Mouse (Mus musculus) adrenal gland, postnatal 4 days (tissue): Measurements from ENCODE around the gene Atp6v1f. TPM values are rescaled to one million over a fixed set of nuclear protein-coding genes. Genes with fewer than 3 reads are reported as not detected.
A peak's percentile ranks its signal among the peaks of the same experiment; 100 is the strongest.

Experiments used
- DNase-seq, 2 experiments: peaks; one replicate each; pipeline ENCODE4 v3.0.0; 2021 to 2022; ENCODE audit warnings: low spot score in 2 of 2, mixed read lengths in 2 of 2
- total RNA-seq, 2 experiments: library from RNA; stranded (reverse); gene quantifications; 2 replicates each; pipeline ENCODE4 v1.2.3; 2021

The Atp6v1f gene
- total RNA-seq, 2 experiments from 2014 or later = 174 to 181 TPM

GRCm38 (mm10) chr6:29450667-29451066 is 16.9 kb upstream of the Atp6v1f start:
- DNase-seq = no peak

- DNase-seq = no peak
These were observed 6.0 kb upstream of the Atp6v1f start for GRCm38 (mm10) chr6:29461502-29461901.

- DNase-seq = no peak
These were observed 4.1 kb upstream of the Atp6v1f start for GRCm38 (mm10) chr6:29463388-29463787.

GRCm38 (mm10) chr6:29468851-29469250 is 1.3 kb downstream of the Atp6v1f start:
- DNase-seq = no peak

GRCm38 (mm10) chr6:29471137-29471536 is 3.6 kb downstream of the Atp6v1f start, which contains the start of gene Atp6v1fnb:
Atp6v1fnb (plus strand) TSS chr6:29471437.
- DNase-seq = no peak

GRCm38 (mm10) chr6:29473941-29474691 is 6.6 kb downstream of the Atp6v1f start:
- peak; percentile 50 to 63 for DNase-seq

GRCm38 (mm10) chr6:29474736-29475135 is 7.2 kb downstream of the Atp6v1f start:
- DNase-seq = no peak

- no peak for DNase-seq
These were observed 15.2 kb downstream of the Atp6v1f start for GRCm38 (mm10) chr6:29482691-29483090.

GRCm38 (mm10) chr6:29484716-29485559 is 17.4 kb downstream of the Atp6v1f start:
- peak; percentile 55 to 57 for DNase-seq

- no peak for DNase-seq
These were observed 18.4 kb downstream of the Atp6v1f start for GRCm38 (mm10) chr6:29485951-29486350.

GRCm38 (mm10) chr6:29494101-29494500 is 26.6 kb downstream of the Atp6v1f start:
- DNase-seq = no peak

- no peak for DNase-seq
These were observed 28.8 kb downstream of the Atp6v1f start for GRCm38 (mm10) chr6:29496270-29496669.

- no peak for DNase-seq
These were observed 30.3 kb downstream of the Atp6v1f start for GRCm38 (mm10) chr6:29497791-29498190.

- DNase-seq = no peak
These were observed 32.7 kb downstream of the Atp6v1f start for GRCm38 (mm10) chr6:29500177-29500576.

- DNase-seq = no peak
These were observed 33.3 kb downstream of the Atp6v1f start for GRCm38 (mm10) chr6:29500810-29501209.

- no peak for DNase-seq
These were observed 34.1 kb downstream of the Atp6v1f start for GRCm38 (mm10) chr6:29501599-29501998.

- DNase-seq = no peak
These were observed 38.0 kb downstream of the Atp6v1f start for GRCm38 (mm10) chr6:29505493-29505892.

- DNase-seq = no peak
These were observed 39.3 kb downstream of the Atp6v1f start for GRCm38 (mm10) chr6:29506834-29507233.

- no peak for DNase-seq
These were observed 40.2 kb downstream of the Atp6v1f start, which contains the start of gene Kcp for GRCm38 (mm10) chr6:29507447-29508309. Kcp (minus strand) TSS chr6:29507952.

GRCm38 (mm10) chr6:29509086-29509485 is 41.6 kb downstream of the Atp6v1f start:
- DNase-seq = no peak

GRCm38 (mm10) chr6:29513284-29513683 is 45.8 kb downstream of the Atp6v1f start:
- DNase-seq = no peak
